Mouse (Mus musculus) 416B (cell line): ENCODE measurements around the gene Rufy4.

Experiments used
- DNase-seq: peaks from one replicate; pipeline ENCODE4 v3.0.0; 2011; ENCODE audit warnings: low read depth

Gene Rufy4

DNA sequence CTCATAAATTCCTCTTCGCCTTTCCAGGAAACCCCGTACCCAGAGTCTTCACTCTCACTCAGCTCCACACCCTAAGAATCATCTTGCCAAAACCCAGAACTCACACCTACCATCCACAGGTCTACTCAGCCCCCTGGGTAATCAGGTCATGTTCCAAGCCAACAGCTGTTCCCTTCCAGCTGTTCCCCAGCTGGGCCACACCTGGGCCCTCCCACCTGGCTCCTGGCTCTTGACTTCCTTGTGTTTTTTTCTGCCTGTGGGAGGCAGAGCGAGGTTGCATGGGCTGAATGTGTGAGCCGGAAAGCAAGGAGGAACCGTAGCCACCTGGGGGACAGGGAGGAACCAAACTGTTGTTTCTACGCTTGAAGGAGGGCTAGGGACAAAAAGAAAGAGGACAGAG is 19.1 kb upstream of the Rufy4 start:
- no peak for DNase-seq

DNA sequence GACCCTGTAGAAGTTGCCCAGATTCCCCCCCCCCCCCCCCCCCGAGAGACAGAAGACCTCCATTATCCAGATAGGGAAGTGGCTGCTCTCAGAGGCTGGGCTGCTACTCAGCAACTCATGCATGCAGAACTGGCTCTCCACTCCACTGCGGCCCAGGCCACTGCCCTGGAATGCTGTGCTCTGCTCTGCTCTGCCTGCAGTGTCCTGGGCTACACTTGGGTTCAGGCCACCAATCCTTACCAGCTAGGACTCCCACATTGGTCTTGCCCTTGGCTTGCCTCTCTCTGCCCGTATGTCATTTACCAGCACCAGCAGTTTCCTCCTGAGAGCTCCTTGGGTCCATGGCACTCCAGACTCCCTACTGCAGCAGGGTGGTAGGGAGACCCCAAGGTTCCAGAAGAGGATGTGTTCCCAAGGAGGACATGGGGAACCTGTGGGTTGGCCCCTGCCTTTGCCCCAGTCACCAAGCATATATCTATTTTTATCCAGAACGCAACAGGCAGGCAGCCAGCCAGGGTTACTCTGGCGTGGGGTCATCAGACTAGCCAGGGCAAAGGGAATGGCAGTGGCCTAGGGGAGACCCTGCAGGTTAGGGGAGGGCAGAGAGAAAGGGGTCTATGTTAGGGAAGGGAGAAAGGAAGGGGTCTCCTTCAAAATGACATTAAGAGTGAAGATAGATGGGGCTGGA is 17.3 kb upstream of the Rufy4 start:
- no peak for DNase-seq

- no peak for DNase-seq
Measured at GRCm38 (mm10) chr1:74109670-74110069, 15.7 kb upstream of the Rufy4 start.

DNA sequence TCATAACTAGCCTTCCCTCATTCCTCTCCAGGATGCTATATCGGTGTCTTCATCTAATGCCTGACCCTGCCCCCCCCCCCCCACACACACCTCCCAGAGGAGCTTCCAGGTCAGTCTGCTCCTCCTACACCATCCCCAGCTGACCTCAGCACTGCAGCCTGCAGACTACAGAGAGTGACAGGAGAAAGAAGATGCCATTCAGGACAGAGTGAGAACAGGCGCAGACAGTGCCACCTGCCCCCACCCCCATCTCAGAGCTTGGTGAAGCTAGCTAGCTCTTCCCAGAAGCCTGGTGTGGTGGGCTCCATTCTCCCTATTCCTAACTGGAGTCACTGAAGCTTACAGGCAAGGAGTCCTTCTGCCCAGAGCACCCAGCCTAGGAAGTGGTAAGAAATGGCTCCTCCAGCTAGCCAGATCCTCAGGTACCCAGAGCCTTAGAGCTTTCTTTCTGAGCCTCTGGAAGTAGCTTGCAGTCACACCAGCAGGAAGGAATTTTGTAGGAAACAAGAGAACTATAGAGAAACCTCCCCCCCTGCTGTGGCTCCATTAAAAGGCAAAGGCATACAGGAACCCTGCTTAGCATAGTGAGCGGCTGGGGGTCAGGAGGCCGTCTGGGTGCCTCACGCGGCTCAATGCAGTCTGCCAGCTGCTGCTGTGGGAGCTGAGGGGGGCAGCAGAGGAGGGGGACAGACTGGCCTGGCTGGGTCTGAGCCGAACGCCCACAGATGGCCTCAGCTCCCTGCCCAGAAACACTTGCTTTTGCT is 14.2 kb upstream of the Rufy4 start:
- no peak for DNase-seq

GRCm38 (mm10) chr1:74111696-74112030 is 13.7 kb upstream of the Rufy4 start:
- no peak for DNase-seq

DNA sequence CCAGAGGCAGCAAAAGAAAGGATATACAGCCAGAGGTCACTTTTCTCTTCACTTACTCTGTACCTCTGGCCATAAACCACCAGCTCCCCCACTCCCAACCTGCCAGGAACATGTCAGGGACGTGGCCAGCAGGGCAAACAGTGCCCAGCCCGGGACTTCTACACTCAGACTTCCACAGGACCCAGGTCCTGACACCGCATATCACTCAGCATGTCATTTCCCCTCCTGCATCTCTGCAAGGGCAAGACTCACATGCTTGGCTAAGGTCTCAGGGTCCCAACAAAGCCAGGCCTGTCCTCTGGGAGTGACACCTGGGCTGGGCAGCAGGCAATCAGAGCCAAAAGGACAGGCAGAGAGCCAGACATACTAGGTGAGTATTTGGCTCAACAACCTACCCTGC is 12.3 kb upstream of the Rufy4 start:
- DNase-seq: no peak

GRCm38 (mm10) chr1:74117876-74118275 is 7.5 kb upstream of the Rufy4 start:
- no peak for DNase-seq

DNA sequence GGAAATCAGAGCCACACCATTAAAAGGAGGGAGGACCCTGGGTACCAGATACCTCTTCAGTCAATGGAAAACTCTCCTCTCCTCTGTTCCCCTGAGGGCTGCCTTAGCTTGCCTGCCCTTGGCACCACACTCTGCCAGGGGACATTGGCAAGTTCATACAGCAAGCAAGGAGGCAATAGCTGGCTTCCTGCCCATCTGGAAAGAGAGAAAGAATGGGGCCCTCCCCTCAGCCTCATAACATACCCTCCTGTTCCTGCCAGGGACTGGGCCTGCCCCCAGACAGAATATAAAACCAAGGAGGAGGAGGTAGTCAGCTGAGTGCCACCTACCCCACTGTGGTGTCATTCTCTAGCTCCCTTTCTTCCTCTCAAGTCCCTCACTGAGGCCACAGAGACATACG is 6.2 kb upstream of the Rufy4 start:
- DNase-seq: no peak

- DNase-seq: no peak
Measured at GRCm38 (mm10) chr1:74121138-74121537, 4.2 kb upstream of the Rufy4 start.

DNA sequence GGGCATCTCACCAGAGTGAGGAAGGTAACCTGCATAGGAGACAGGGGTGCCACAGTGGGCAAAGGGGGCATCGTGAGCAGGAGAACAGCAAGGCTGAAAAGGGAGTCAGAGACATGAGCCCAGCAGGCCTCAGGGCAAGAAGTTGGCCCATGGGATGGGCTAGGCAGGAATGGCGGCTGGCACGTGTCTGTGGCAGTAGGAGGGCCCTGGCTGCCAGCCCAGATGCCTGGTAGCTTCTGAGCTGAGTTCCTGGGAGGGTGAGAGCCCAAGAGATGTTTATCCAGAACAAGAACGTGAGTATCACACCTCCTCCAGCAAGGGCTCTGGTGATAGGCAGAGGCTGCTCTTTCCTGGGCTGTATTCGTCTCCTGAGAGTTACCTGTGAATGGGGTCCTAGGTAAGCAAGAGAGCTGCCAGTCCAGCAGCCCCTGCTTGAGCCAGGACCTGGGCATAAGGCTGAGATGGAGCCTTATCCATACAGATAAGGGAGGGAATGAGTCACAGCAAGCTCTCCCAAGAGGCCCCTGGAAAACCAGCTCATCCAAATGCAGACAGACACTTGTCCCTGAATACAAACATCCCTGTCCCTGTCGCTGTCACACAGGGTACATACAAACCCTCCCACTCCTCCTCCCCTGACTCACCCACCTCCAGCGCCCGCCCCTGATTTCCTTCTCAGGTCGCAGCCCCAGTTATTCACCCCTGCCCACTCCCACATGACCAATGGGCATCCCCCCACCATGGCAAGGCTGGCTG is 3.3 kb upstream of the Rufy4 start:
- no peak for DNase-seq

DNA sequence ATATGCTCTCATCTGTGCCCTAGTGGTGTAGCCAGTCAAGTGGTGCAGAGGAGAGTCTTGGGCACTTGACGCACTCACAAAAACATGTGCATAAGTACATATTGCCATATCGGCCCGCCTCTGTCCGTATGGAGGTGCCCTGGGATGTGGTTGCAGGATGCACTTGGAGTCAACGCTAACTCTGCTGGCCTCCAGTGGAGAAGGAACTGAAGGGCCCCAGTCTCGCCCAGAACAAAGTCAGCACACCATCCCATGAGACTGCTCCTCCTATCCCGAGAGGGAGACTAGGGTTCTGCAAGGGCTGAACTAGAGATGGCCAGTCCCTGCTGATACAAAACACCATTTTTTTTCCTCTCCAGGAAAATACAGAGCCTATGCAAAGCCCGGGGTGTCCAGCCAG is 2.1 kb upstream of the Rufy4 start:
- no peak for DNase-seq

DNA sequence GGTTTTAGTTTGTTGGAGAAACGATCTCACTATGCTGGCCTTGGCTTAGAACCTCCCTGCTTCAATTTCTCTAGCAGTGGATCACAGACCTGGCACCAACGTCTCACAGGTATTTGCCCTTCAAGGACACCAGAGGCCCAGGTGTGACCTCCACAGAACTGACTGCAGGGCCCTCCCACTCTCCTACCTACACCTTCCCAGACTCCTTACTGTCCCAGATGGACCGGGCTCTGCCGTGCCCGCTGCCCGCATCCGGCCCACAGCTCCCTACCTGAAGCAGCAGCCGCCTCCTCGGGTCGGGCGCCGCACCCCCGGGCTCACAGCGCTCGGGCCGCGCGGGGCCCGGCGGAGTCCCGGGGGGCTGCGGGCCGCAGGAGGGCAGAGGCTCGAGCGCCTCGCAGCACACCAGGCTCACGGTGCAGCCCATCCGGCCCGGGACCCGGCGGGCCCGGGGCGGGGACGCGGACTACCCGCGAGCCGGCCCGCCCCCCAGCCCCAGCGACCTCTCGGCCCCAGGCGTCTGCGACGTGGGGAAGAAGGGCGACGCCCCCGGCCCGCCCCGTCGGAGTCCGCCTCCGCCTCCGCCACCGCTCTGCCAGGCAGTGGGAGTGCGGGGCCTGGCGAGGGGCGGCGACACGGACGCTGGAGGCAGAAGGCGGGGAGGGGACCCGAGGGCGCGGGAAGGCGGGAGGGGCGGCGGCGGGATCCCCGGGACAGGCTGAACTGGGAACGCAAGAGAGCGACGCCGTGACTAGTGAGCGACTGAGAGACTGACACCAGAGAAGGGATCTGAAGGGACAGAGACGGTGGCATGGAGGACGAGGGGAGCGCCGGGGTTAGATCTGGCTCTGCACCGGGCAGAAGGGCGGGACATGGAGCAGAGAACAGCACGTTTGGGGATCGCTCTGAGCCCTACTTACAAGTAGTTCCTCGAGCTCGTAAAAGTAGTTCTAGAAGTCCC is 1.0 kb upstream of the Rufy4 start, which contains the start of gene Tns1:
Gene Tns1, minus strand, starts transcription at position 429 of the 961 bp plus-strand sequence.
- DNase-seq: no peak

- no peak for DNase-seq
Measured at GRCm38 (mm10) chr1:74130883-74131659, 5.7 kb downstream of the Rufy4 start.

- peak; percentile 60 for DNase-seq
Measured at GRCm38 (mm10) chr1:74132011-74132410, 6.7 kb downstream of the Rufy4 start.

DNA sequence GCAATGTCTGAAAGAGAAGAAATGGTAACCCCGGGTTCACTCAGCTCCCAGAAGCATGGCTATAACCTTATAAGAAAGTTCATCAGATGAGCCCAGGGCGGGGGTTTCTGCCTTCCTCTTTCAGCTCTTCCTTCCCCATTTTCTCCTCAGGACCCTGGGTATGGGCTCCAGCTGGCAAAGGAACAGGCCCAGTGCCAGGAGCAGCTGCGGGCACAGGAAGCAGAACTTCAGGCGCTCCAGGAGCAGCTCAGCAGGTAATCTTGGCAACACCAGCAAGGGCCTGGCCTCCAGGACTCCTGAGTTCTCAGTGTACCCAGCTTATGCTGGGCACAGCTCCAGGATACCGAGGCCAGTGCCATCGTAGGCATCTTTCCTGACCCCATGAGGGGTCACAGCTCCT is 8.6 kb downstream of the Rufy4 start:
- peak; percentile 43 for DNase-seq

DNA sequence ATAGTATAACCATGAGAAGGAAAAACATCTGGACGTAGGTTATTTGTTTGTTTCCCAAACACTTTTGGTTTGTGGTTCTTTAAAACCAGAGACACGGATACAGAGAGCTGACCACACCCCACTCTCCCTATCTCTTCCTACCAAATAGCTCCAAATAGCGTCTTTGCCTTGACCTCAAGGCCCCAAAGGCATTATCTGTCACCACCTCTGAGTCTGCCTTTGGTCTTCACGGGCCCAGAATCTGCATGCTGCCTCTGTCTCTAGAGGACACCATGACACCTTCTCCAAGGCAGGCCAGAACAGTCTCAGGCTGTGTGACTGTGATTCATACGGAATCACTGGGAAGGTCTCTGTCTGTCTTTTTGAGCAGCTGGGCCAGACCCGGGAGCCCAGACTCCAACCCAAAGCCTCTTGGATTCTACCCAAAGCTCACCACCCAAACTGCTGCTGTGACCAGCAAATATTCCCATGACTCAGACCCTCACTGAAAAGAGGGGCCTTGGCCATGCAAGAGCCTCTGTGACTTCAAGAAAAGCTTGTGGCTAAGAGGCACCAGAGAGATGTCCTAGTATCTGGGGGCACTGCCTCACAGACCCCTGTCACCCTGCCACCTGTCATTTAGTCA is 10.1 kb downstream of the Rufy4 start:
- DNase-seq: peak; percentile 94

DNA sequence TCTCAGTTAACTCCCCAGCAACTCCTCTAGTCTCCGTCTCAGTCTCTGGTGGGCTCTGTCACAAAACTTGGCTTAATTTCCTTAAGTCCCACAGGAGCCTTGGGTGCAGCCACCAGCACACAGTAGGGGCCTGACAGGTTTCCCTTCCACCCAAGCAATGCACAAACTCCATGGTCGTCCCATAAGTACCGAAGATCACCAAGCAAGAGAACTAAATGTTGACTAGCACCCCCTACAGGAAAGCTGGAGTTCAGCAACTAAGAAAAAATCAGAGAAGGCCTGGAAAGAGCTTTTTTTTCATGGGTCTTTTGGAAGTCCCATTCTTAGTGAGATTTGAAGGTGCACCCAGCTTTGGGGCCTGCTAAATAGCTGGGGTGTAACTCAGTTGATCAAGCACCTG is 14.1 kb downstream of the Rufy4 start:
- peak; percentile 36 for DNase-seq

- no peak for DNase-seq
Measured at GRCm38 (mm10) chr1:74141781-74142180, 16.4 kb downstream of the Rufy4 start.

DNA sequence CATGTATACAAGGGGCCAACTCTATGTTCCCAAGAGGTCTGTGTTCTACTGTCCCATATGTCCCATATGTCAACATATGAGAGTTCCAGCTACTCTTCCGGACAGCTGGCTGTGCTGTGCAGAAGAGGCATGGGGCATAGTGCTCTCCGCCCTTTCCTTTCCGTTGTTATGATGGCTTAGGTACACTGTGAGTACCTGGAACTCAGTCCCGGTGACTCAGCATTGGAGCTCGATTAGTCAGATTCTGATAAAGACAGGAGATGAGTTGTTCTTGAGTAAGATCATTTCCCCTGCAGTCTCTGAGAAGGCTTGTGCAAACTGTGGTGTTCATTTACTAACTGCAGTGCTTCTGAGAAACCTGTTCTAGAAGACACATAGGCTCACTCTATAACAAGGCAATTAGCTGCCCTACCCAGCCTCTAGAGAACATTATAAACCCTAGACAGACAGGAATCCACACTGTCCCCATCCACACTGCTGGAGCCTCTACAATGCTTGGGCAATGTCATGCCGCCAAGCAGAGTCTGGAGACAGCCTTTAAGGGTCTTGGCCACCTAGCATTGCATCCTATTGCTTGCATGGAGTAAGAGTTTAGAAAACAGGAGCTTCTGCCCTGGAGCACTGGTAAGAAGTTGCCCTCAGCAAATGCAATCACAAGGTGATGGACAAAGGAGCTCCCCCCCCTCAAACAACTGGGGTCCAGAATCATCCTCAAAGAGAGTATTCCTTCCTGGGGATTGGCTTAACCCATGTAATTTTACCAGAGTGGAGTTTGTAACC is 24.0 kb downstream of the Rufy4 start:
- DNase-seq: peak; percentile 91

- DNase-seq: no peak
Measured at GRCm38 (mm10) chr1:74150101-74150500, 24.8 kb downstream of the Rufy4 start.
